Mouse (Mus musculus): ENCODE results near the gene Rpl37.

Rpl37 gene

DNA sequence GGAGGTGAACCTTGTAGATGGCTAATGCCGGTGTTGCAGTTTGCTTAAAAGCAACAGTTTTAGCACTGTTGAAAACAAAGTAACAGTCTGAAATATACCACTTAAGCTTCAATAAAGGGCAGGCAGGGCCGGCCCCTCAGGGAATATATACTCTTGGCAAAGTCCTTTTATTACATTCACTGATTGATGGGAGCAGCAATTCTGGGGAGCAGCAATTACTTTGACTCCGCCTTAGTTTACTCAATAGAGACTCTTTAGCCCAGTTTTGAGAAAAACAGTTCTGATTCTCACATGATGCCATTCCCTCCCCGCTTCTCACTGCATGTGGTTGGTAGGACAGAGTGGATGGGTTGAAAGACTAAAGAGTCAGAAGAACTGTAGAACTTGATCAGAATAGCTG is 32.7 kb downstream of the Rpl37 start:
- DNase-seq (ENCODE audit: extremely low spot score): no peak

DNA sequence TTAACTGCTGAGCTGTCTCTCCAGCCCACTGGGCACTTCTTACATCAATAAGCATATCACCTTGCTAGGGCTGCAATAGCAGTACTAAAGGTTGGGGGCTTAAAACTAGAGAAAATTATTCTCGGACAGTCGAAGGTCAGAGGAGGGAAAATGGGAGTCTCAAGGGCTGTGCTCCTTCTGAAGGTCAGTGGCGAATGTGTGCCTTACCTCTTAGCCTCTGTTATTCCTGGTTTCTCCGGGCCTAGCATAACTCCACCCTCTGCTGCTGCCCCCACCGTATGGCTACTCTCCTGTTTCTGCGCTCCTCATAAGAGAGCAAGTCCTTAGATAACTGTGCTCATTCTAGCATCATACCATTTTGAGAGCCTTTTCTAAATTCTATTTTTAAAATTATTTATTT is 35.7 kb downstream of the Rpl37 start:
- no peak for DNase-seq (ENCODE audit: extremely low spot score)

DNA sequence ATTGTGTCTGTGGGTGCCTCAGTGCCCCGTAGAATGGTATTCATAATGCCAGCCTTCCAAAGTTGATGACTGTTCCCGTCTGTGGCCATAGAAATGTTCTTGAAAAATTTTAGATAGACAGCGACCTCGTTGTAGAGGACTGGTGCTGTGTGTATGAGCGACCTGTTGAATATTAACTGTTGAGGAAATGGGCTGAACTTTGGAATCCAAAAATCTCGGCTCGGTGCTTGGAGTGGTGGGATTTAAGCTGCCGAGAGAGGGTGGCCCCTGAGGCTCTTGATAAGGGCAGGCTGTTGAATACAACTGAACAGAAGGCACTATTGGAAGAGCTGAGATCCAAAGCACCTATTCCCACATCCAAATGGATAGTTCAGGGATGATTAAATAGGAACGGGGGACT is 38.2 kb downstream of the Rpl37 start:
- DNase-seq (ENCODE audit: extremely low spot score): no peak

GRCm38 (mm10) chr15:5155093-5155492 is 38.6 kb downstream of the Rpl37 start:
- no peak for DNase-seq (ENCODE audit: extremely low spot score)

- no peak for DNase-seq (ENCODE audit: extremely low spot score)
Observed at GRCm38 (mm10) chr15:5156355-5156754, 39.9 kb downstream of the Rpl37 start.

GRCm38 (mm10) chr15:5157386-5157785 is 40.9 kb downstream of the Rpl37 start:
- DNase-seq (ENCODE audit: extremely low spot score): no peak

DNA sequence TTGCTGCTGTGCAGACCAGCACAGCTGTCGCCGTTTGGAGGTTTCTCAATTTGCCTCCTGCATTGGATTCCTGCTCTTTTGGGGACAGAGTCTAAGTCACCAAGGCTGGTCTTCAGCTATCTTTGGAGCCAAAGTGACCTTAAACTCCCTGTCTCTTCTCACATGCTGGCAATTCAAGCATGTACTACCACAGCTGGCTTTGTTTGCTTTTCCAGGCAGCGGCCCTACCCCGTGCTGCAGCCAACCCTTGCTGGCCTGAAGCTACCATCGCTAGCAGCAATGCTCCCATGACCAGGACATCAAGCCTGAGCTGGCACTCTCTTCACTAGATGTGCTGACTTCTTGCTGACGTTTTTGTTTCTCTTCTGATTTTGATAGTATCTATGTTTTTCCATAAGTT is 42.4 kb downstream of the Rpl37 start:
- DNase-seq (ENCODE audit: extremely low spot score): no peak

GRCm38 (mm10) chr15:5165121-5165773 is 48.8 kb downstream of the Rpl37 start:
- DNase-seq (ENCODE audit: extremely low spot score): no peak

Measured in embryo, embryonic 9.5 days (tissue).